Mouse (Mus musculus) limb, embryonic 11.5 days (tissue): Measurements from ENCODE around the gene Pipox. TPM values are rescaled to one million over a fixed set of nuclear protein-coding genes. Genes with fewer than 3 reads are reported as not detected.
A peak's percentile ranks its signal among the peaks of the same experiment; 100 is the strongest.

Experiments used
- ATAC-seq: fragments of 200-750 bp; cut with Nextera tagmentation; 2 replicates; pipeline ENCODE4 v1.8.0; 2017; ENCODE audit warnings: low read depth; ENCODE audit not compliant: insufficient number of reproducible peaks, low FRiP score, low TSS enrichment
- DNase-seq: peaks from one replicate; pipeline ENCODE4 v3.0.0-alpha.2; 2015; ENCODE audit warnings: low spot score
- H3K27ac ChIP-seq: fragments of 300-500 bp; sonication (generic); replicated peaks from 2 replicates; pipeline ENCODE4 v1.5.1; 2014; ENCODE audit warnings: low read depth, mild to moderate bottlenecking, low read length
- H3K27me3 ChIP-seq: fragments of 300-500 bp; sonication (generic); 2 replicates; pipeline ENCODE4 v1.6.1; 2014; ENCODE audit warnings: mild to moderate bottlenecking, low read length, mixed read lengths; ENCODE audit not compliant: control insufficient read depth, insufficient read depth
- H3K36me3 ChIP-seq: fragments of 300-500 bp; sonication (generic); 2 replicates; pipeline ENCODE4 v1.6.1; 2014; ENCODE audit warnings: mild to moderate bottlenecking, low read length, moderate library complexity, mixed read lengths; ENCODE audit not compliant: control insufficient read depth, insufficient read depth
- H3K4me1 ChIP-seq: fragments of 300-500 bp; sonication (generic); 2 replicates; pipeline ENCODE4 v1.6.1; 2014; ENCODE audit warnings: low read length, mixed read lengths; ENCODE audit not compliant: control insufficient read depth, insufficient read depth
- H3K4me2 ChIP-seq: fragments of 300-500 bp; sonication (generic); 2 replicates; pipeline ENCODE4 v1.6.1; 2014; ENCODE audit warnings: low read depth, mild to moderate bottlenecking, moderate library complexity; ENCODE audit not compliant: severe bottlenecking
- H3K4me3 ChIP-seq: fragments of 300-500 bp; sonication (generic); 2 replicates; pipeline ENCODE4 v1.5.1; 2014; ENCODE audit warnings: low read depth, low read length
- H3K9ac ChIP-seq: fragments of 300-500 bp; sonication (generic); 2 replicates; pipeline ENCODE4 v1.6.1; 2014; ENCODE audit warnings: mild to moderate bottlenecking, low read length
- H3K9me3 ChIP-seq: fragments of 300-500 bp; sonication (generic); 2 replicates; pipeline ENCODE4 v1.6.1; 2016; ENCODE audit warnings: low read length; ENCODE audit not compliant: control insufficient read depth
- WGBS: fragments of 180-500 bp; shearing (Covaris S2); extraction: QIAGEN DNeasy Blood & Tissue Kit; methylation state at CpG from one replicate; pipeline ENCODE4 v1.1.7; 2014; 5-methylcytosine and 5-hydroxymethylcytosine counted together
- polyA plus RNA-seq: library from polyadenylated mRNA; unstranded; fragments of >200 nt; fragmentation: Nextera tagmentation; extraction: Ambion mirVana; gene quantifications from 2 replicates; pipeline ENCODE4 v1.2.1, GENCODE M21; 2014

Gene Pipox
- polyA plus RNA-seq, 1 experiment from 2014 or later: 0.72 TPM

DNA sequence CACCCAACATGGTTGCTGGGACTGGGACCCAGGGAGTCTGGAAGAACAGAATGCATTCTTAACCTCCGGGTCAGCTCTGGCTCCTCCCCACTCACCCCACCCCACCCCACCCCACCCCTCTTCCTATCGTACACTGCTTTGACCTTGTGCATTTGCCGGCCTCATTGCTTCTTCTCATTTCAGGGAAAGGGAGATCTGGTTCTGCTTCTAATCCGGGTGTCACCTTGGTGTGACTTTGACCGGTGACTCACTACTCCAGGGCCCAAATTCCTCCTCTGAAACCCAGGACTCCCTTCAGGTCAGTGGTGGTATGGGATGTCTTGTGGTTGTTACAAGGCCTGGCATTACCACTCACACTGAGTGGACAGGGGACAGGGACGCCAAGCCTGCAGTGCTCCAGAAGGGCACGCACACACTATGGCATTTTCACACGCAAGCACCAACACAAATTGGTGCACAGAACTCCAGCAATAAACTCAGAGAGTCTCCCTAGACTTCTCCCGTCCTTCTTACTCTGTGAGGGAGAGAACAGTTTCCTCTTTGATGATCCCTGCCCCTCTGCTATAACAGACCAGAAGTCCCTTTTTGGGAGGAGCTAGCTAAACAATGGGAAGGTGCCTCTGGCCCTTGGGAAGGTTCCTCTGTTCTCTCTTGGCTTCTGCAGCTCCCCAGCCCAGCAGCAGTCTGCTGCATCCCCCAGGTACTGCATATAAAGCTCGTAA lies 9.2 kb downstream of the Pipox start:
- ATAC-seq (no peak), DNase-seq (no peak)
- Histone ChIP-seq H3K9me3 (no peaks in the 10 kb centered on the region), H3K36me3 (no peaks in the 10 kb centered on the region), H3K27me3 (0 out of 2 replicates have a peak, but pooled peaks cover 4% of the 10 kb centered on the region), H3K4me3 (no peak overlapping the region), H3K27ac (no peak overlapping the region), H3K9ac (0 out of 2 replicates have a peak overlapping the region, but pooled peaks have one; percentile 22), H3K4me2 (no peak overlapping the region), H3K4me1 (peaks cover 9% of the 10 kb centered on the region)
- WGBS: 43% methylated on average over 10 of the region's 10 CpGs

DNA sequence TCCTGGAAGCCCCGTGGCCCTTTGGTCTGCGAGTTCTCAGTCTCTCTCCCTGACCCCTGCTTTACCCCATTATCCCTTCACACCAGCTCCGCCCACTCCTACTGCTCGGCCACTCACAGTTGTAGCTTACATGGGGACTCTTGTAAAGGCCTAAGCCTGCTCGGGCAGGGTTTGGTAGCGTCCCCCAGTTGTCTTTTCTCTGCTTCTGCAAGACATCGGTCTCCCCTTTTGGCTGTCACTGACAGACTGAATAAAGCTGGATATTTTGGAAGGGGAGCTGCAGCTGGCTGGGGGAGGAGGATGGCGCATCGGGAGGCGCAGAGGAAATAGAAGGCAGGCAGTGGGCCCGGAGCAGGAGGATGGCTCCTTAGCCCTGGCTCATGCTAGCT lies 17.1 kb downstream of the Pipox start:
- H3K36me3 ChIP-seq: no peaks in the 10 kb centered on the region
- no peaks in the 10 kb centered on the region for H3K9me3 ChIP-seq
- no peak overlapping the region for H3K9ac ChIP-seq
- 0 out of 2 replicates have a peak, but pooled peaks cover 2% of the 10 kb centered on the region for H3K27me3 ChIP-seq
- peaks cover 11% of the 10 kb centered on the region for H3K4me1 ChIP-seq
- no peak for DNase-seq
- WGBS: 50% methylated on average over 11 of the region's 11 CpGs
- H3K4me3 ChIP-seq: no peak overlapping the region
- no peak overlapping the region for H3K4me2 ChIP-seq
- no peak overlapping the region for H3K27ac ChIP-seq
- ATAC-seq: no peak

DNA sequence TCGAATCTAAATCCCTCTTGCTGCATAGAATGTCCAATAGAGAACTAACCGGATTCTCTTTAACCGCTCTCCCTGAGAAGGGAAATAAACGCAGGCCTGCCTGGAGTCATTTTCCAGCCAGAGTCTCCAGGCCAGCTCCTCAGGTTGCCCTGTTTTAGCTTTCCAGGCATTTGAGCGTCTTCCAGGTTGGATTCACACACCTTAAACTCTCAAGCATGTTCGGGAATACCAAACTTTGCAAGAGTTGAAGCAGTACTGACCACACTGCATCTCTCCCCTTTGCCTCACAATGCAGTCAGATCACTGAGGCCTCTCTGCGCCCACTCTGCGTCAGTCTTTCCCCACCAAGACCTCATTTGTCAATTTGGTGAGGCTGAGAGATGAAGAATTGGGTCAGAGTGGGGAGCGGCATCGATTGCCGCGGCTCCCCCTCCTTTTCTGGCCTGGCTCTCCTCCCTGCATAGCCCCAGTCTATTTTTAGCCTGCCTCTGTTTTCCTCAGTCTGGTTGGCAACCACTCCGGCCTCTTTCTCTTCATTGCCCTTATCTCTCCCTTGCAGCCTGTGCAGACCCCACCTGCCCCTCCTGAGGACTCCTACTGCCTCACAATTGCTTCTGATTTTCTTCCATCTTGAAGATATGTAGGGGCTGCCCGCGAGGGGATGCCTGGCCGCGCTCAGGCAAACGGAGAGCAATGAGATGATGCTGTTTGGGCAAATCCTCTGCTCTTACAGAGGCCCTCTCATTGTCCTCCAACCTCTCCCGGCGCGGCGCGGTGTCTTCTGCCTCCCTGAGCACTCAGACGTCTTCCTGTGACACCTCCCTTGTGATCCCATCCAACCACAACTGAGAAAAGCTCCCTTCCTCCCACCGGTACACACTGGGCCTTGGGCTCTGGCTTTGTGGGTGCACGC lies 17.8 kb downstream of the Pipox start:
- Histone ChIP-seq H3K9ac (no peak overlapping the region), H3K36me3 (no peaks in the 10 kb centered on the region), H3K4me1 (peaks cover 11% of the 10 kb centered on the region), H3K4me3 (no peak overlapping the region), H3K27me3 (0 out of 2 replicates have a peak, but pooled peaks cover 2% of the 10 kb centered on the region), H3K27ac (no peak overlapping the region), H3K9me3 (no peaks in the 10 kb centered on the region), H3K4me2 (no peak overlapping the region)
- no peak for ATAC-seq
- DNase-seq: no peak
- WGBS: 64% methylated on average over 26 of the region's 26 CpGs

DNA sequence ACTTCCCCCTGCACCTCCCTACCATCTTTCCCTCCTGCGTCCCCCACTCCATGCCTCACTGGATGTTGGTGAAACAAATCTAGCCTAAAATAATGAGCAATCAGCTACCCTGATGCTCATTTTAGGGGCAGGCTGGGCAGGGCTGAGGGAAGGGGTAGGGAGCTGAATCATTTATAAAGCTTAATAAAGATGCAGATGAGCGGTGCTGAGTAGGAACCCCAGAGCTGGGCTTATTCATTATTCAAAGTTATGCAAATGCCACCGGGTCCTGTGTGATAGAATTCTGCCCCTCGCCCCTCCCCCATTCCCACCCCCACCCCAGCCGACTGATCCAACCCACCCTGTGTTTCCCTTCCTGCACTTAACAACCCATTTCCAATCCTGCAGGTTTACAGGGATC lies 18.6 kb downstream of the Pipox start:
- H3K9ac ChIP-seq: no peak overlapping the region
- H3K36me3 ChIP-seq: no peaks in the 10 kb centered on the region
- peaks cover 11% of the 10 kb centered on the region for H3K4me1 ChIP-seq
- peaks cover 4% of the 10 kb centered on the region; the same call in 1 of the 2 replicates for H3K27me3 ChIP-seq
- H3K27ac ChIP-seq: no peak overlapping the region
- ATAC-seq (no peak), DNase-seq (no peak)
- no peaks in the 10 kb centered on the region for H3K9me3 ChIP-seq
- no peak overlapping the region for H3K4me3 ChIP-seq
- 62% methylated on average over 5 of the region's 5 CpGs for whole genome bisulfite sequencing
- no peak overlapping the region for H3K4me2 ChIP-seq

DNA sequence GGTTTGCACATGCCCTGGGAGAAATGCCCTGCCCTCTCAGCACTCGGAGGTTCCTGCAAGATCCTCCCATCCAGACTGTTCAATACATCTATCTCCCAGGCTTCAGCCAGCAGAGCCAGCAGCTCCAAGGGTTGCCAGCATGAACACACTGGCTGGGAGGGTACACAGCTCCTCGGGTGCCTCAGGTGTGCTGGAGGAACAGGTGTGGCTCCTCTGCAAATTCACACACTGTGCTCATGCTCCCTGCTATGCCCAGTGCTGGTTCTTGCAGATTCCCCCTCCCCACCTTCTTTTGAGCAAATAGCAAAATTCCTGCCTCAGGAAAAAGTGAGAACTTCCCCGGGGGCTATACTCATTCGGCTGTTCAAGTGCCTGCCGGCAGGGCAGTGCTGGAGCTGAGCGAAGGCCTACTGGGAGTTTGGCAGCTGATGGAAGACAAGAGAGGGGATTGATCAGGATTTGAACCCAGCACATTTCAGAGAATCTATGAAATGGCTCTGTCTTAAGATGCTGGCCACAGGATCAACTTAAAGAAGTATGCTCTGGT lies 19.1 kb downstream of the Pipox start:
- Histone ChIP-seq H3K27ac (no peak overlapping the region), H3K9ac (no peak overlapping the region), H3K4me3 (no peak overlapping the region), H3K36me3 (no peaks in the 10 kb centered on the region), H3K4me2 (no peak overlapping the region), H3K9me3 (no peaks in the 10 kb centered on the region), H3K4me1 (peaks cover 11% of the 10 kb centered on the region), H3K27me3 (peaks cover 4% of the 10 kb centered on the region; the same call in 1 of the 2 replicates)
- WGBS: 57% methylated on average over 6 of the region's 6 CpGs
- ATAC-seq (no peak), DNase-seq (no peak)

DNA sequence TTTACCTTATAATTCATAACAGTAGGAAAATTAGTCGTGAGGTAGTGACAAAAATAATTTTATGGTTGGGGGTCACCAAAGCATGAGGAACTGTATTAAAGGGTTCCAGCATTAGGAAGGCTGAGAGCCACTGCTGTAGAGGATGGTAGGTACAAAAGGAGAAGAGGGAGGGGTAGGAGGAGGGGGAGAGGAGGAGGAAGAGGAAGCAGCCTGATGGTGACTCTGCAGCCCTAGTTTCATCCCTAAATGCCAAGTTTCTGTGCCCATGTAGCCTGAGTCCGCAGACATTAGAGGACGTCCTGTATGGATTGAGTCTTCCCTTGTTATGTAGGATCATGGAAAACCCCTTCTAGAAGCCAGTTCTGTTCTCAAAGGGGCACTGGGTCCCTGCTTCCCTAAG lies 20.8 kb downstream of the Pipox start:
- peaks cover 11% of the 10 kb centered on the region for H3K4me1 ChIP-seq
- peaks cover 8% of the 10 kb centered on the region; the same call in 1 of the 2 replicates for H3K27me3 ChIP-seq
- no peak overlapping the region for H3K4me2 ChIP-seq
- H3K9ac ChIP-seq: no peak overlapping the region
- DNase-seq: no peak
- WGBS: 37% methylated on average over 3 of the region's 3 CpGs
- no peaks in the 10 kb centered on the region for H3K9me3 ChIP-seq
- no peaks in the 10 kb centered on the region for H3K36me3 ChIP-seq
- no peak overlapping the region for H3K4me3 ChIP-seq
- no peak overlapping the region for H3K27ac ChIP-seq
- ATAC-seq: no peak

DNA sequence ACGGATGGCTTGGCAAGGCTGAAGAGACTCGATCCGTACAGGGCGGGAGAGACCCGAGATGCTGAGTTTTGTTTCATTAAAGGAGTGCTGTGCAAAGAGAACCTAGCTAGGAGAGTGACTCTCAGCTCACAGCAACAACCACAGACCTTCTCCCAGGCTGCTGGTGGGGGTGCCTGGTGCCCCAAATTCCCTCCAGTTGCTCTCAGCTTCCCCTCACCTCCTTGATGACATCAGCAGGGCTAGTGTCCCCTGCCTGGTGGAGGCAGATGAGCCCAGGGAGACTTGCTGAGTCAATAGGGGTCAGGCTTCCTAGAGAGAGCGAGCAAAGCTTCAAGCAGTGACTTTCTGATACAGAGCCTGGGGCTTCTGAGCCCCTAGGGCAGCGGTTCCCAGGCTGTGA lies 21.2 kb downstream of the Pipox start:
- H3K4me1 ChIP-seq: peaks cover 14% of the 10 kb centered on the region

DNA sequence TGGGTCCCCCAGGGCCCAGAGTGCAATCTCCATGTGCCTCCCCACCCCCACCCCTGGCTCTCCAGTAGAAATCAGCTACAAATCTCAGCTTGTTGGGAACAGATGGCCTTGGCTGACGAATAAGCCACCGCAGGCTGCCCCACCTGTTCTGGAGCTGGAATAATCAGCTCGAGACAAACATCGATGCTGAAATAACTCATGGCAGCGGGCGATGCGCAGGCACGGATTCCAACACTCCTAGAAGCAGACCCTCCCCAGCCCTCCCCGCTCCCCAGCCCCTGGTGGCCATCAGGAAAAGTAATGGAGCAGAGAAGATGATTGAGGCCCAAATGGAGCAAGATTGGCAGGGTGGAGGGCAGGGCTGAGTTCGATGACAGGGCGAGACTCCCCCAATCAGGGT lies 21.7 kb downstream of the Pipox start:
- Histone ChIP-seq H3K4me3 (no peak overlapping the region), H3K9me3 (no peaks in the 10 kb centered on the region), H3K4me2 (peak overlapping the region; percentile 10; the same call in 1 of the 2 replicates), H3K36me3 (no peaks in the 10 kb centered on the region), H3K9ac (no peak overlapping the region), H3K27ac (no peak overlapping the region), H3K4me1 (peaks cover 18% of the 10 kb centered on the region), H3K27me3 (peaks cover 8% of the 10 kb centered on the region; the same call in 1 of the 2 replicates)
- WGBS: 3% methylated on average over 11 of the region's 11 CpGs
- DNase-seq: no peak
- ATAC-seq: no peak

More for the DNA sequence above, 21.2 kb downstream of the Pipox start:
- H3K36me3 ChIP-seq: no peaks in the 10 kb centered on the region
- H3K27ac ChIP-seq: no peak overlapping the region
- no peak for DNase-seq
- peaks cover 8% of the 10 kb centered on the region; the same call in 1 of the 2 replicates for H3K27me3 ChIP-seq
- H3K9ac ChIP-seq: no peak overlapping the region
- no peaks in the 10 kb centered on the region for H3K9me3 ChIP-seq
- peak overlapping the region; percentile 10; the same call in 1 of the 2 replicates for H3K4me2 ChIP-seq
- WGBS: 3% methylated on average over 7 of the region's 7 CpGs
- no peak overlapping the region for H3K4me3 ChIP-seq
- ATAC-seq: no peak
